Comparison of ENCODE assay signal across 33 mouse cellular contexts in genomic region chr8:104268937-104269440, GRCm38 (mm10). TPM values are rescaled to one million over a fixed set of nuclear protein-coding genes. Genes with fewer than 3 reads are reported as not detected.
DNase-seq lines count a peak whose midpoint lies in the region; ATAC-seq and TF ChIP-seq lines count a peak whose summit lies in the region.
"Had no signal": no experiment of that assay in that cellular context is flagged by ENCODE, and none has a peak within 500 bp of the region (broad histone marks: within the 10 kb centered on the region; RNA-seq: fewer than 3 reads in every experiment).

No protein-coding gene starts in this region.

- 81% methylated on average over 6 of the region's 6 CpGs for WGBS in heart, embryonic 14.5 days
- 70% methylated on average over 6 of the region's 6 CpGs for WGBS in heart, adult 2 months
- 88% methylated on average over 6 of the region's 6 CpGs for WGBS in midbrain, embryonic 11.5 days
- 89% methylated on average over 6 of the region's 6 CpGs for WGBS in midbrain, embryonic 16.5 days
- 75% methylated on average over 6 of the region's 6 CpGs for WGBS in stomach, postnatal 0 days

- H3K4me3 ChIP-seq in heart, embryonic 14.5 days (ENCODE audit: control insufficient read depth in 1 of 2, insufficient read depth in 1 of 2, low read depth in 1 of 2, low read length in 2 of 2): no peak overlapping the region
- H3K4me3 ChIP-seq in heart, adult 2 months: no peak overlapping the region
- H3K4me3 ChIP-seq in midbrain, embryonic 11.5 days (ENCODE audit: low read depth, low read length): no peak overlapping the region
- no peak overlapping the region for H3K4me3 ChIP-seq in midbrain, embryonic 16.5 days (ENCODE audit: low read depth, low read length)
- no peak overlapping the region for H3K4me3 ChIP-seq in stomach, postnatal 0 days (ENCODE audit: low read depth, low read length)
- H3K4me3 ChIP-seq: embryonic facial prominence, embryonic 10.5 days; embryonic facial prominence, embryonic 13.5 days; erythroblast, embryonic 14.5 days; forebrain, embryonic 12.5 days; forebrain, embryonic 15.5 days; heart, embryonic 15.5 days; hindbrain, embryonic 15.5 days; intestine, embryonic 15.5 days had no signal

- TF ChIP-seq CTCF in heart, adult 2 months (IDR thresholded peaks at IDR 0.05): no peak
- no peak for TF ChIP-seq CTCF in stomach, postnatal 0 days (IDR thresholded peaks at IDR 0.05; ENCODE audit: low read depth)

- H3K27me3 ChIP-seq in heart, embryonic 14.5 days (ENCODE audit: control insufficient read depth, insufficient read depth, low read length): no peaks in the 10 kb centered on the region
- no peaks in the 10 kb centered on the region for H3K27me3 ChIP-seq in heart, adult 2 months (ENCODE audit: control insufficient read depth, insufficient read depth, low read length)
- no peaks in the 10 kb centered on the region for H3K27me3 ChIP-seq in midbrain, embryonic 11.5 days (ENCODE audit: control insufficient read depth, insufficient read depth, low read length)
- H3K27me3 ChIP-seq in midbrain, embryonic 16.5 days (ENCODE audit: control insufficient read depth, insufficient read depth, low read depth, low read length): no peaks in the 10 kb centered on the region
- H3K27me3 ChIP-seq in stomach, postnatal 0 days (ENCODE audit: control insufficient read depth, insufficient read depth, low read length): no peaks in the 10 kb centered on the region
- H3K27me3 ChIP-seq: embryonic facial prominence, embryonic 13.5 days; forebrain, embryonic 12.5 days; forebrain, embryonic 15.5 days; heart, embryonic 15.5 days; hindbrain, embryonic 15.5 days; intestine, embryonic 15.5 days had no signal

- peak; percentile 59 to 62 for DNase-seq in cerebellum, postnatal 10 days
- DNase-seq in cerebellum, postnatal 4 days (ENCODE audit: low spot score in 2 of 2): no peak
- no peak for DNase-seq in heart, adult 2 months
- peak; percentile 59 for DNase-seq in midbrain, embryonic 11.5 days (ENCODE audit: low spot score, missing footprints)
- no peak for DNase-seq in stomach, postnatal 0 days (ENCODE audit: low spot score)
- DNase-seq: adrenal gland, adult 8-10 months; adrenal gland, postnatal 25 days; cerebellum, adult 18-20 months; cerebellum, adult 9-10 months; cerebellum, postnatal 25 days; embryo, embryonic 11 days; gastrocnemius, postnatal 10 days; gastrocnemius, postnatal 36 days; heart, postnatal 10 days; heart, postnatal 4 days had no signal

- intact Hi-C loops in heart, adult 2 months (cut with DNase I): no loop called here

- H3K4me2 ChIP-seq in heart, embryonic 14.5 days (ENCODE audit: low read length): no peak overlapping the region
- no peak overlapping the region for H3K4me2 ChIP-seq in midbrain, embryonic 11.5 days
- H3K4me2 ChIP-seq in midbrain, embryonic 16.5 days (ENCODE audit: low read length): no peak overlapping the region
- H3K4me2 ChIP-seq in stomach, postnatal 0 days (replicated peaks; ENCODE audit: low read depth): no peak overlapping the region
- H3K4me2 ChIP-seq: embryonic facial prominence, embryonic 13.5 days; forebrain, embryonic 12.5 days; forebrain, embryonic 15.5 days; heart, embryonic 11.5 days; heart, embryonic 15.5 days; hindbrain, embryonic 15.5 days; intestine, embryonic 15.5 days had no signal

- no peak overlapping the region for H3K27ac ChIP-seq in heart, embryonic 14.5 days (replicated peaks in 1 of 2; ENCODE audit: control insufficient read depth in 1 of 2, insufficient read depth in 1 of 2, low read depth in 2 of 2, low read length in 2 of 2)
- no peak overlapping the region for H3K27ac ChIP-seq in heart, adult 2 months
- H3K27ac ChIP-seq in midbrain, embryonic 11.5 days (ENCODE audit: low read depth, low read length): no peak overlapping the region
- no peak overlapping the region for H3K27ac ChIP-seq in midbrain, embryonic 16.5 days (ENCODE audit: low read length)
- H3K27ac ChIP-seq in stomach, postnatal 0 days (replicated peaks): no peak overlapping the region
- H3K27ac ChIP-seq: embryonic facial prominence, embryonic 10.5 days; embryonic facial prominence, embryonic 13.5 days; forebrain, embryonic 12.5 days; forebrain, embryonic 15.5 days; heart, embryonic 15.5 days; hindbrain, embryonic 15.5 days; intestine, embryonic 15.5 days had no signal

- ATAC-seq in heart, embryonic 14.5 days (ENCODE audit: insufficient number of reproducible peaks, insufficient read depth, low FRiP score, low read depth): peak; percentile 35; the same call in 1 of the 2 replicates
- no peak for ATAC-seq in midbrain, embryonic 11.5 days (ENCODE audit: low FRiP score)
- ATAC-seq in midbrain, embryonic 16.5 days: no peak
- 0 out of 2 replicates have a peak, but pooled peaks have one; percentile 24 for ATAC-seq in stomach, postnatal 0 days (ENCODE audit: low FRiP score, low TSS enrichment)
- ATAC-seq in frontal cortex, adult (ENCODE audit: low TSS enrichment): no peak
- ATAC-seq: activated CD4-positive, CD25-positive, alpha-beta regulatory T cell, adult 4 months; forebrain, embryonic 15.5 days had no signal

- no peaks in the 10 kb centered on the region for H3K4me1 ChIP-seq in heart, embryonic 14.5 days (ENCODE audit: control insufficient read depth in 2 of 2, insufficient read depth in 2 of 2, low read length in 2 of 2)
- H3K4me1 ChIP-seq in heart, adult 2 months (ENCODE audit: control insufficient read depth, insufficient read depth, low read length): no peaks in the 10 kb centered on the region
- no peaks in the 10 kb centered on the region for H3K4me1 ChIP-seq in midbrain, embryonic 11.5 days (ENCODE audit: control insufficient read depth, insufficient read depth, low read length)
- H3K4me1 ChIP-seq in midbrain, embryonic 16.5 days (ENCODE audit: control insufficient read depth, insufficient read depth, low read length): no peaks in the 10 kb centered on the region
- no peaks in the 10 kb centered on the region for H3K4me1 ChIP-seq in stomach, postnatal 0 days (replicated peaks; ENCODE audit: control insufficient read depth, insufficient read depth)
- H3K4me1 ChIP-seq: embryonic facial prominence, embryonic 10.5 days; embryonic facial prominence, embryonic 13.5 days; forebrain, embryonic 12.5 days; forebrain, embryonic 15.5 days; heart, embryonic 15.5 days; hindbrain, embryonic 15.5 days; intestine, embryonic 15.5 days had no signal

- TF ChIP-seq EP300 in heart, adult 2 months (IDR thresholded peaks at IDR 0.05; ENCODE audit: insufficient read depth, low read depth, low read length): no peak
- no peak for TF ChIP-seq EP300 in stomach, postnatal 0 days (optimal IDR thresholded peaks at IDR 0.05)

- no peaks in the 10 kb centered on the region for H3K79me2 ChIP-seq in heart, adult 2 months (replicated peaks; ENCODE audit: control insufficient read depth, insufficient read depth, low read length)

- TF ChIP-seq POLR2A in heart, adult 2 months (IDR thresholded peaks at IDR 0.05; ENCODE audit: insufficient read depth, low read depth, low read length): no peak

- H3K36me3 ChIP-seq in heart, embryonic 14.5 days (ENCODE audit: control insufficient read depth, insufficient read depth, low read length): no peaks in the 10 kb centered on the region
- H3K36me3 ChIP-seq in heart, adult 2 months (ENCODE audit: control insufficient read depth, insufficient read depth, low read length): no peaks in the 10 kb centered on the region
- no peaks in the 10 kb centered on the region; the same call in 1 of the 2 replicates for H3K36me3 ChIP-seq in midbrain, embryonic 11.5 days (ENCODE audit: control insufficient read depth, insufficient read depth, low read length)
- H3K36me3 ChIP-seq in midbrain, embryonic 16.5 days (ENCODE audit: control insufficient read depth, insufficient read depth, low read length): 0 out of 2 replicates have a peak, but pooled peaks cover 2% of the 10 kb centered on the region
- no peaks in the 10 kb centered on the region for H3K36me3 ChIP-seq in stomach, postnatal 0 days (ENCODE audit: control insufficient read depth, insufficient read depth, low read length)

- no peak overlapping the region for H3K9ac ChIP-seq in heart, embryonic 14.5 days (ENCODE audit: low read length)
- no peak overlapping the region for H3K9ac ChIP-seq in heart, adult 2 months (ENCODE audit: low read depth, low read length)
- no peak overlapping the region for H3K9ac ChIP-seq in midbrain, embryonic 11.5 days (ENCODE audit: low read length)
- no peak overlapping the region for H3K9ac ChIP-seq in midbrain, embryonic 16.5 days (ENCODE audit: low read depth, low read length)
- H3K9ac ChIP-seq in stomach, postnatal 0 days (ENCODE audit: low read length): no peak overlapping the region
- H3K9ac ChIP-seq: embryonic facial prominence, embryonic 13.5 days; forebrain, embryonic 12.5 days; forebrain, embryonic 15.5 days; heart, embryonic 15.5 days; hindbrain, embryonic 15.5 days; intestine, embryonic 15.5 days had no signal

- no peaks in the 10 kb centered on the region for H3K9me3 ChIP-seq in heart, embryonic 14.5 days (ENCODE audit: control insufficient read depth, low read length)
- H3K9me3 ChIP-seq in midbrain, embryonic 11.5 days (ENCODE audit: control insufficient read depth, low read length): no peaks in the 10 kb centered on the region
- no peaks in the 10 kb centered on the region for H3K9me3 ChIP-seq in midbrain, embryonic 16.5 days (replicated peaks; ENCODE audit: control insufficient read depth, low read length, poor library complexity, severe bottlenecking)
- no peaks in the 10 kb centered on the region for H3K9me3 ChIP-seq in stomach, postnatal 0 days (ENCODE audit: control insufficient read depth, low read length)
- H3K9me3 ChIP-seq: embryonic facial prominence, embryonic 10.5 days; embryonic facial prominence, embryonic 13.5 days; forebrain, embryonic 12.5 days; forebrain, embryonic 15.5 days; heart, embryonic 15.5 days; hindbrain, embryonic 15.5 days; intestine, embryonic 15.5 days had no signal

RNA-seq across cellular contexts. Expression of gene Cklf, which starts 18.3 kb away (rescaled TPM):
- 27.9 and 30.8 TPM in 2 replicates for polyA plus RNA-seq in heart, embryonic 14.5 days (2014; fragmentation: Nextera tagmentation; extraction: Ambion mirVana)
- 1 to 10 TPM; 3.2 to 3.5 TPM for total RNA-seq in heart, adult 2 months (2021)
- polyA plus RNA-seq in heart, adult 2 months (2012; rRNA removed): 2.8 and 3.7 TPM in 2 replicates
- 35.0 and 37.2 TPM in 2 replicates for polyA plus RNA-seq in midbrain, embryonic 11.5 days (2014; fragmentation: Nextera tagmentation; extraction: Ambion mirVana)
- 34.7 and 37.1 TPM in 2 replicates for polyA plus RNA-seq in midbrain, embryonic 16.5 days (2015; fragmentation: Nextera tagmentation; extraction: Ambion mirVana)
- polyA plus RNA-seq in stomach, postnatal 0 days (2015; fragmentation: Nextera tagmentation; extraction: Ambion mirVana): 24.1 and 25.3 TPM in 2 replicates

RNA-seq across cellular contexts. Expression of gene Tk2, which starts 20.6 kb away (rescaled TPM):
- polyA plus RNA-seq in heart, embryonic 14.5 days (2014; fragmentation: Nextera tagmentation; extraction: Ambion mirVana): 12.9 and 13.7 TPM in 2 replicates
- total RNA-seq in heart, adult 2 months (2021): 1 to 10 TPM; 6.1 to 8.7 TPM
- 9.8 and 10.6 TPM in 2 replicates for polyA plus RNA-seq in heart, adult 2 months (2012; rRNA removed)
- 35.9 and 37.0 TPM in 2 replicates for polyA plus RNA-seq in midbrain, embryonic 11.5 days (2014; fragmentation: Nextera tagmentation; extraction: Ambion mirVana)
- polyA plus RNA-seq in midbrain, embryonic 16.5 days (2015; fragmentation: Nextera tagmentation; extraction: Ambion mirVana): 46.3 and 51.5 TPM in 2 replicates
- polyA plus RNA-seq in stomach, postnatal 0 days (2015; fragmentation: Nextera tagmentation; extraction: Ambion mirVana): 11.0 and 13.4 TPM in 2 replicates

RNA-seq across cellular contexts. Expression of gene Cmtm2a, which starts 24.0 kb away (rescaled TPM):
- not detected in 2 replicates for polyA plus RNA-seq in heart, embryonic 14.5 days (2014; fragmentation: Nextera tagmentation; extraction: Ambion mirVana)
- total RNA-seq in heart, adult 2 months (2021): not detected
- polyA plus RNA-seq in heart, adult 2 months (2012; rRNA removed): 0.10 and 0.32 TPM in 2 replicates
- polyA plus RNA-seq in midbrain, embryonic 11.5 days (2014; fragmentation: Nextera tagmentation; extraction: Ambion mirVana): not detected in 2 replicates
- not detected in 2 replicates for polyA plus RNA-seq in midbrain, embryonic 16.5 days (2015; fragmentation: Nextera tagmentation; extraction: Ambion mirVana)
- not detected in 2 replicates for polyA plus RNA-seq in stomach, postnatal 0 days (2015; fragmentation: Nextera tagmentation; extraction: Ambion mirVana)
- total RNA-seq: ES-E14; gastrocnemius, adult 18-20 months; gastrocnemius, postnatal 10 days; gastrocnemius, postnatal 36 days; granulocyte monocyte progenitor cell, adult 5-6 weeks; heart, postnatal 10 days; heart, postnatal 4 days had no signal
- polyA plus RNA-seq: activated CD4-positive, CD25-positive, alpha-beta regulatory T cell, adult 4 months; cortical plate, adult 2 months; embryonic facial prominence, embryonic 10.5 days; embryonic facial prominence, embryonic 13.5 days; erythroblast, embryonic 14.5 days; forebrain, embryonic 12.5 days; forebrain, embryonic 15.5 days; heart, embryonic 11.5 days; heart, embryonic 15.5 days; hindbrain, embryonic 11.5 days; hindbrain, embryonic 15.5 days; intestine, embryonic 15.5 days had no signal

RNA-seq across cellular contexts. Expression of gene Gm45711, which starts 40.9 kb away (rescaled TPM):
- polyA plus RNA-seq in heart, embryonic 14.5 days (2014; fragmentation: Nextera tagmentation; extraction: Ambion mirVana): not detected in 2 replicates
- total RNA-seq in heart, adult 2 months (2021): not detected
- not detected in 2 replicates for polyA plus RNA-seq in heart, adult 2 months (2012; rRNA removed)
- polyA plus RNA-seq in midbrain, embryonic 11.5 days (2014; fragmentation: Nextera tagmentation; extraction: Ambion mirVana): not detected in 2 replicates
- not detected in 2 replicates for polyA plus RNA-seq in midbrain, embryonic 16.5 days (2015; fragmentation: Nextera tagmentation; extraction: Ambion mirVana)
- polyA plus RNA-seq in stomach, postnatal 0 days (2015; fragmentation: Nextera tagmentation; extraction: Ambion mirVana): not detected in 2 replicates
- total RNA-seq: adrenal gland, postnatal 25 days; ES-E14; gastrocnemius, adult 18-20 months; gastrocnemius, postnatal 10 days; gastrocnemius, postnatal 36 days; granulocyte monocyte progenitor cell, adult 5-6 weeks; heart, postnatal 10 days; heart, postnatal 4 days had no signal
- polyA plus RNA-seq: activated CD4-positive, CD25-positive, alpha-beta regulatory T cell, adult 4 months; cortical plate, adult 2 months; embryonic facial prominence, embryonic 10.5 days; embryonic facial prominence, embryonic 13.5 days; erythroblast, embryonic 14.5 days; forebrain, embryonic 12.5 days; forebrain, embryonic 15.5 days; heart, embryonic 11.5 days; heart, embryonic 15.5 days; hindbrain, embryonic 11.5 days; hindbrain, embryonic 15.5 days; intestine, embryonic 15.5 days had no signal

RNA-seq across cellular contexts. Expression of gene Cmtm1, which starts 41.0 kb away (rescaled TPM):
- not detected in 2 replicates for polyA plus RNA-seq in heart, embryonic 14.5 days (2014; fragmentation: Nextera tagmentation; extraction: Ambion mirVana)
- total RNA-seq in heart, adult 2 months (2021): not detected
- not detected in 2 replicates for polyA plus RNA-seq in heart, adult 2 months (2012; rRNA removed)
- not detected in 2 replicates for polyA plus RNA-seq in midbrain, embryonic 11.5 days (2014; fragmentation: Nextera tagmentation; extraction: Ambion mirVana)
- polyA plus RNA-seq in midbrain, embryonic 16.5 days (2015; fragmentation: Nextera tagmentation; extraction: Ambion mirVana): not detected in 2 replicates
- not detected in 2 replicates for polyA plus RNA-seq in stomach, postnatal 0 days (2015; fragmentation: Nextera tagmentation; extraction: Ambion mirVana)
- total RNA-seq: ES-E14; gastrocnemius, adult 18-20 months; gastrocnemius, postnatal 10 days; gastrocnemius, postnatal 36 days; granulocyte monocyte progenitor cell, adult 5-6 weeks; heart, postnatal 10 days; heart, postnatal 4 days had no signal
- polyA plus RNA-seq: activated CD4-positive, CD25-positive, alpha-beta regulatory T cell, adult 4 months; cortical plate, adult 2 months; embryonic facial prominence, embryonic 10.5 days; embryonic facial prominence, embryonic 13.5 days; erythroblast, embryonic 14.5 days; forebrain, embryonic 12.5 days; forebrain, embryonic 15.5 days; heart, embryonic 11.5 days; heart, embryonic 15.5 days; hindbrain, embryonic 11.5 days; hindbrain, embryonic 15.5 days; intestine, embryonic 15.5 days had no signal

Comparison
In these comparisons a context has a peak if more than half of its experiments do, and no peak if none do; other contexts are left out.
1. DNase-seq: peak in cerebellum, postnatal 10 days (2 of 2) and midbrain, embryonic 11.5 days (single experiment); none in cerebellum, postnatal 4 days (0 of 2), heart, adult 2 months (0 of 2) and stomach, postnatal 0 days (single experiment).
2. ATAC-seq: peak in heart, embryonic 14.5 days (single experiment) and stomach, postnatal 0 days (single experiment); none in midbrain, embryonic 11.5 days (single experiment), midbrain, embryonic 16.5 days (single experiment) and frontal cortex, adult (single experiment).